Mouse (Mus musculus): ENCODE measurements around the gene Htr1f. TPM values are rescaled to one million over a fixed set of nuclear protein-coding genes. Genes with fewer than 3 reads are reported as not detected.

The Htr1f gene
- total RNA-seq (2012; rRNA removed), result not detected in 2 replicates
- not detected for polyA plus RNA-seq (2012; ENCODE audit: insufficient read depth in 1 of 2, insufficient read length in 2 of 2, low read depth in 1 of 2, low replicate concordance in 2 of 2, missing spikeins in 1 of 2)

DNA sequence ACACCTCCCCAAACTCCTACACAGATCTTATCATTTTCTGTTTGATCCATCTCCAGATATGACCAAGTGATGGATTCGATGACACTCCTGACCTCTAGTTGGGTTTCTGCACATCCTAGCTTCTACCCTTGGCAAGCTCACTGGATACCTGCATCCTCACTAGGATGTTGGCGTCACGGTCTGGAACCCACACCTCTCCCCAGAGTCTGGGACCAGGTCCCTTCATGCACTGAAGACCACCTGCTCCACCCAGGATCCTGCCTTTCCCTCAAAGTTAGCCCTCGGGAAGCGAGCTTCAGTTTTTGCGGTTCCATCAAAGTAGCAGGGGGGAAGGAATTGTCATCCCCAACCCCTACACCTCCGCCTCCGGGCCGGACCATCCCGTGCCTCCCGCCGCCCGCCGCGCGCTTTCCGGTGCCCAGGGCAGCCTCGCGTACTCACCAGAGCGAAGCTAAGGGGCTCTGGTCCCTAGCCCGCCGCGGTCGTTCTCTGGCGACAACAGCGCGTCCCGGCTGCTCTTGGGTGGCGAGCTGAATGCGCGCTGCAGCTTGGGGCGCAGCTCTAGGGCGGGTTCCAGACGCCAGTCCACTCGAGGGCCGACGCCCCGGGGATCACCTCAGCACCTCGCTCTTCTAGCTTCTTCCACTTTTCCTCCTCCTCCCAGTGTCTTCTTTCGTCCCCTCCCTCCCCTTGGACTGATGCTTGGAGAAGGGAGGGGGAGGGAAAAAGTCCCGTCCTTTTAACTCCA lies at the start of gene Htr1f:
Htr1f (minus strand) TSS at position 671 of the 748 bp plus-strand sequence.
- Histone ChIP-seq H3K79me2 (ENCODE audit: control insufficient read depth, insufficient read depth, low read length, poor library complexity) (no peaks in the 10 kb centered on the region), H3K4me3 (ENCODE audit: control insufficient read depth in 1 of 2, insufficient read depth in 1 of 2, low read depth in 2 of 2, low read length in 2 of 2) (no peak within 1 kb of the TSS), H3K36me3 (ENCODE audit: control insufficient read depth in 1 of 2, insufficient read depth in 2 of 2, low read length in 2 of 2) (no peaks in the 10 kb centered on the region), H3K27ac (ENCODE audit: control insufficient read depth, low read depth, low read length) (no peak within 1 kb of the TSS), H3K9ac (ENCODE audit: control insufficient read depth, low read depth, low read length, poor library complexity, severe bottlenecking) (no peak within 1 kb of the TSS), H3K4me1 (ENCODE audit: control insufficient read depth in 1 of 2, insufficient read depth in 2 of 2, low read length in 2 of 2) (no peaks in the 10 kb centered on the region), H3K27me3 (ENCODE audit: control insufficient read depth in 1 of 2, insufficient read depth in 2 of 2, low read length in 2 of 2) (no peaks in the 10 kb centered on the region), H3K9me3 (replicated peaks; ENCODE audit: insufficient read depth, low read length) (no peaks in the 10 kb centered on the region)
- DNase-seq (ENCODE audit: low read depth, low spot score), result no peak
- no peak for TF ChIP-seq MEF2A (IDR thresholded peaks at IDR 0.05; ENCODE audit: extremely low read depth, insufficient replicate concordance, low read depth, low read length, poor library complexity, severe bottlenecking)
- TF ChIP-seq NELFE (IDR thresholded peaks at IDR 0.05; ENCODE audit: low read depth, low read length), result no peak
- TF ChIP-seq BHLHE40 (IDR thresholded peaks at IDR 0.05; ENCODE audit: borderline replicate concordance, low read depth, low read length), result no peak

DNA sequence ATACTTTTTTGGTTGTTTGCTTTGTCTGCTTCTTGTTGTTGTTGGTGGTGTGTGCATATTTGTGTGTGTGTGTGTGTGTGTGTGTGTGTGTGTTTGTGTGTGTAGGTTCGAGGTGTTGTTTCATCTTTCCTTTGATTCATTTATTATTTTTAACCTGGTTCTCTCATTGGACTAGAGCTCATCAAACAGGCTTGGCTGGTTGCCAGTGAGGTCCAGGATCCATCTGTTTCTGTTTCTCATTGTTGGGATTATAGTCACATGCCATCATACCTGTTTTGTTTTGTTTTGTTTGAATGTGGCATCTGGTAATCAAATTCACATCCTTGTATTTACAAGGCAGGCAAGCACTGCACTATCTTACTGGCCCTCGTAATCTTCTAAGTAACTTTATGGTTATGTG lies 34.1 kb upstream of the Htr1f start:
- Histone ChIP-seq H3K27ac (ENCODE audit: control insufficient read depth, low read depth, low read length) (no peak overlapping the region), H3K27me3 (ENCODE audit: control insufficient read depth in 1 of 2, insufficient read depth in 2 of 2, low read length in 2 of 2) (no peaks in the 10 kb centered on the region), H3K79me2 (ENCODE audit: control insufficient read depth, insufficient read depth, low read length, poor library complexity) (no peaks in the 10 kb centered on the region), H3K9ac (ENCODE audit: control insufficient read depth, low read depth, low read length, poor library complexity, severe bottlenecking) (no peak overlapping the region), H3K4me1 (ENCODE audit: control insufficient read depth in 1 of 2, insufficient read depth in 2 of 2, low read length in 2 of 2) (no peaks in the 10 kb centered on the region), H3K36me3 (ENCODE audit: control insufficient read depth in 1 of 2, insufficient read depth in 2 of 2, low read length in 2 of 2) (no peaks in the 10 kb centered on the region), H3K4me3 (ENCODE audit: control insufficient read depth in 1 of 2, insufficient read depth in 1 of 2, low read depth in 2 of 2, low read length in 2 of 2) (no peak overlapping the region), H3K9me3 (replicated peaks; ENCODE audit: insufficient read depth, low read length) (no peaks in the 10 kb centered on the region)
- no peak for DNase-seq (ENCODE audit: low read depth, low spot score)
- TF ChIP-seq MAX (IDR thresholded peaks at IDR 0.05; ENCODE audit: low read length), result no peak

DNA sequence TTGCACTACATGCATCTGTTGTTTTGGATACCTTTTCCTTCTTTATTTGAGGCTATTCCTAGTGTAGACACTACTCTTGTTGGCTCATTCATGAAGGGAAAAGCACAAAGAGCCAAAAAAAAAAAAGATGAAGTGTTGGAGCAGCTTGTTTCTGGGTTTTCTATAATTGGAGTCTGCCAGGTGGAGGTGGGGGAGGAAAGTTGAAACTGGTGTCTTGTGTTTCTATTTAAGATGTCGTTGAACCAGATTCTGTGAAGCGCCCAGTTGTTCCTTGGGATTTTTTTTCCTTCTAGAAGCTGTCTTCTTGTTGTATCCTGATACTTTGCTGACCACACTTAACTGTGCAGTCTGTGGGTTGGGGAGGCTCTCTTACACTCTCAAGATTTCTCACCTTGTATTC lies 23.7 kb upstream of the Htr1f start:
- TF ChIP-seq KAT2A (conservative IDR thresholded peaks at IDR 0.05; ENCODE audit: low read depth, low read length) (no peak), USF1 (IDR thresholded peaks at IDR 0.05; ENCODE audit: low read depth, low read length) (no peak), SIN3A (IDR thresholded peaks at IDR 0.05; ENCODE audit: low read length) (no peak), MYC (IDR thresholded peaks at IDR 0.05; ENCODE audit: low read depth, low read length) (no peak), RCOR1 (IDR thresholded peaks at IDR 0.05; ENCODE audit: low read depth, low read length) (no peak), ZMIZ1 (IDR thresholded peaks at IDR 0.05; ENCODE audit: low read depth, low read length) (no peak), MAFK (IDR thresholded peaks at IDR 0.05; ENCODE audit: borderline replicate concordance, low read depth, low read length) (no peak), ELF1 (IDR thresholded peaks at IDR 0.05; ENCODE audit: low read depth, low read length) (no peak), POLR2AphosphoS2 (IDR thresholded peaks at IDR 0.05; ENCODE audit: low read length) (no peak), CHD2 (IDR thresholded peaks at IDR 0.05; ENCODE audit: low read length) (no peak), NELFE (IDR thresholded peaks at IDR 0.05; ENCODE audit: low read depth, low read length) (no peak)
- H3K36me3 ChIP-seq (ENCODE audit: control insufficient read depth in 1 of 2, insufficient read depth in 2 of 2, low read length in 2 of 2), result no peaks in the 10 kb centered on the region
- no peak for DNase-seq (ENCODE audit: low read depth, low spot score)
- H3K9me3 ChIP-seq (replicated peaks; ENCODE audit: insufficient read depth, low read length), result no peaks in the 10 kb centered on the region
- no peaks in the 10 kb centered on the region for H3K4me1 ChIP-seq (ENCODE audit: control insufficient read depth in 1 of 2, insufficient read depth in 2 of 2, low read length in 2 of 2)
- peaks cover 0 to 3% of the 10 kb centered on the region in 2 experiments; a peak in 1 of 4 replicates for H3K27me3 ChIP-seq (ENCODE audit: control insufficient read depth in 1 of 2, insufficient read depth in 2 of 2, low read length in 2 of 2)
- H3K79me2 ChIP-seq (ENCODE audit: control insufficient read depth, insufficient read depth, low read length, poor library complexity), result no peaks in the 10 kb centered on the region
- no peak overlapping the region for H3K4me3 ChIP-seq (ENCODE audit: control insufficient read depth in 1 of 2, insufficient read depth in 1 of 2, low read depth in 2 of 2, low read length in 2 of 2)
- H3K9ac ChIP-seq (ENCODE audit: control insufficient read depth, low read depth, low read length, poor library complexity, severe bottlenecking), result no peak overlapping the region
- no peak overlapping the region for H3K27ac ChIP-seq (ENCODE audit: control insufficient read depth, low read depth, low read length)
